Mouse (Mus musculus): ENCODE measurements around the gene Dcaf11. TPM values are rescaled to one million over a fixed set of nuclear protein-coding genes. Genes with fewer than 3 reads are reported as not detected.

Dcaf11 gene
- polyA plus RNA-seq (2014; fragmentation: Illumina TruSeq; extraction: RNeasy Lipid Tissue Mini Kit (QIAGEN cat#74804); ENCODE audit: low read depth, low replicate concordance), result 175 TPM

GRCm38 (mm10) chr14:55559799-55560201 is at the start of gene Dcaf11:
Gene Dcaf11 (plus strand): TSS chr14:55560006.

DNA sequence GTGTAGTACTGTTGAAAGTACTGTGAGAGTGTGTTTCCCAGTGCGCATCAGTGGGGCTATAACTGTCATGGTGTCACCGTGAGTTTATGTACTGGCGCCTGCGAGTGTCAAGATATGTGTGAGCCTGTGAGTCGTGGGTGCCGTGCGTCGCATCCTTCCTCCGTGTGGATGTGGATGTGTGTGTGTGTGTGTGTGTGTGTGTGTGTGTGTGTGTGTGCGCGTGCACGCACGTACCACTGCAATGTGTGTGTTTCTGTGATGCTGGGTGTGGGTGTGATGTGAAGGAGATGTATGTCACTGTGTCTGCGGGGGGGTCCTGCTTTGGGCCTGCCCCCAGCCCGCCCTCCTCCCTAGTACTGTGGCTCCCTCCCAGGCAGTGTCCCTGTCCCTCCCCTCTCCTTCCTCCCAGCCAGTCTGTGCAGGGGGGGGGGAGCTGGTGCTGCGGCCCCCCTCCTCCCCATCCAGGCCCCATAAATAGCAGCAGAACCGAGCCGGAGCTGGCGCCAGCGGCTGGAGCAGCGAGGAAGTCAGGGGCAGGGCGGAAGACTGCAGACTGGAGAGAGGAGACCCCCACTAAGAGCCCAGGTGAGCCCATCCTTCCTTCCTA is 49.6 kb upstream of the Dcaf11 start, which contains the start of gene Cpne6:
Cpne6 (plus strand) TSS at position 321 of the 607 bp plus-strand sequence.

DNA sequence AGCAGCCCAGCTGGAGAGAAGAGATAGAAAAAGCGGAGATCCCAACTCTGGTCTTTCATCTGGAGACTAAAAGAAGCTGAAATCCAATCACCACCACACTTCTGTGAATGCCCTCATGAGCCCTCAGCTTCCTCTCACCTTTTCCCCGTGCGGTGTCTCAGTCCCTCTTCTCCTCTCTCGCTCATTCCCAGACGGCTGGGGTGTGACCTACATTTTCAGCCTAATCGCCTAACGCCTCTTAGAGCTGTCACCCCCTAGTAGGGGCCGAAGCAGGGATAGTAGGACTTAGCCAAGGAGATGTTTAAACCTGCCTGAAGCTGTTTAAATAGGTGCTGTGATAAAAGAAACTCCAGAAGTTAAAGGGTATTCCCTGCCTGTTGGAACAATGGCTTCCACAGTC is 35.0 kb upstream of the Dcaf11 start, which contains the start of gene Nrl:
Nrl (minus strand) TSS at position 197 of the 400 bp plus-strand sequence.

DNA sequence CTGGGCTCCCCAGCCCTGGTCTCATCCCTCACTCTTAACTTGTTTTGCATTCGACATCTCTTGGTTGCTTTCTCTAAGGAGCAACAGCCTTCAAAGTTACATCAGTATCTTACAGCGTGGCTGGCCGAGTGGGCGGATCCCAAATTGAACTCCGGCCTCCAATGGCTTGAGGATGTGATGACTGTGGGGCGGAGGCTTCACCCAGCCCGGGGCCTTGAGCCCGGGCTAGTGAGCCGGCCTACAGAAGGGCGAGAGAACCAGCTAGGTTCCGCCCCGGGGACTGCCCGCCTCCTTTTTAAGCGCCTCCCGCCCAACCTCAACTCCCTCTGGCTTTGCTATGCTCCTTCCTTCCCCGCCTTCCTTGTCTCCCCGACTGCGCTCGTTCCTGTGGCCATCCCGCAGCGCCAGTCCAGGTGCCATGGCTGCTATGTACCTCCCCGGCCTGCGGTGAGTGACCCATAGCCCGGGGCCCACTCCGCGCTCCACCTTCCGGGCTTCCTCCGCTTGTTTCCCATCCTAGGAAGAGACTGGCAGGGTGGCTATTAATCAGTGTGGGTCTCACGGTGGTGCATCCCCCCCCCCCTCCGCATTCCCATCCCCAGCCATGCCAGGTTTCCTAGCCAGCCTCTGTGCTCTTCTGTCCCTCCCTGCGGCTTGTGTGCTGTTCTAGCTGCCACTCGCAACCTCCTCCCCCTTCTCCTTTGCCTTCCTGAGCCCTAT is 19.6 kb upstream of the Dcaf11 start, which contains the start of gene Pck2:
Pck2 (plus strand) TSS at position 200 of the 720 bp plus-strand sequence.

GRCm38 (mm10) chr14:55560202-55561073 is 632 bp downstream of the Dcaf11 start, which contains the start of gene A730061H03Rik:
Gene A730061H03Rik (minus strand): TSS chr14:55560406.

DNA sequence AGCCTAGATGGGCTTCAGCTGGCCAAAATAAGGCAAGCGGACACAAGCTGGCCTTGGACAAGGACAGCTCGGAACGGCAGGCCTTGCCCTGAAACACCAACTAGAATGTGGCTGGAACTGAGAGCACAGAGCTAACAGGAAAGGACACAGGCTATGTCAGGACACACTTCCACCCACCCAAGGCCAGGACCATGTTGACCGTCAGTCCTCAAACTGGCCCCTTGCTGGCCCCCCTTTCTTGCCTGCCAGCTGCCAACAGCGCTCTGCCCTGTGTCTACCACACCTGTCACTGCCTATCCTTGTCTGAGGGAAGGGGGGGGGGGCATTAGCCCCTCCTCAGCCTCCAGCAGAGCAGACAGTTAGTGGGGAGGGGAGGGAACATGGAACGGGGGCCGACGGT is 15.5 kb downstream of the Dcaf11 start, which contains the start of gene Fitm1:
Fitm1 (plus strand) TSS at position 316 of the 400 bp plus-strand sequence.

GRCm38 (mm10) chr14:55577871-55578667 is 18.3 kb downstream of the Dcaf11 start, which contains the start of gene Psme1:
Gene Psme1 (plus strand): TSS chr14:55578123.

GRCm38 (mm10) chr14:55584702-55585565 is 25.1 kb downstream of the Dcaf11 start, which contains the start of gene Emc9:
Gene Emc9 (minus strand): TSS chr14:55585302.

GRCm38 (mm10) chr14:55590748-55591330 is 31.0 kb downstream of the Dcaf11 start, which contains the start of gene Psme2:
Gene Psme2 (minus strand): TSS chr14:55591113.

GRCm38 (mm10) chr14:55591331-55591891 is 31.6 kb downstream of the Dcaf11 start, which contains the start of gene Rnf31:
Gene Rnf31 (plus strand): TSS chr14:55591708.

DNA sequence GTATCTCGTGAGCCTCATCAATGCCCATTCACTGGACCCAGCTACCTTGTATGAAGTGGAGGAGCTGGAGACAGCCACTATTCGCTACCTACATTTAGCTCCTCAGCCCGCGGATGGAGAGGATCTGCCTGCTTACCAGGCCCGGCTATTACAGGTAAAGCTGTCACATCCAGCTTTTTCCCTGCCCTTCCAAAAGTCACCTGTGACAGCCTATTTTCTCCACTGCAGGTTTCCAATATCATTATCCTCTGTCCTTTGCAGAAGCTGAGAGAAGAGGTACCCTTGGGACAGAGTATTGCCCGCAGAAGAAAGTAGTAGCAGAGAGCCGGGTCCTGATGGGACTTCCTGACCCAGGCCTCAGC is 43.4 kb downstream of the Dcaf11 start, which contains the start of gene Irf9:
Irf9 (plus strand) TSS at position 301 of the 362 bp plus-strand sequence.

GRCm38 (mm10) chr14:55617822-55618221 is 58.0 kb downstream of the Dcaf11 start, which contains the start of gene Rec8:
Gene Rec8 (plus strand): TSS chr14:55618037.

Other genes with a start within 250 kb of the Dcaf11 start
- 123 TPM for gene Dhrs4, start 81.2 kb upstream of the Dcaf11 start, polyA plus RNA-seq (2014; fragmentation: Illumina TruSeq; extraction: RNeasy Lipid Tissue Mini Kit (QIAGEN cat#74804); ENCODE audit: low read depth, low replicate concordance)
- 3.0 TPM for gene Carmil3, start 69.4 kb upstream of the Dcaf11 start, polyA plus RNA-seq (2014; fragmentation: Illumina TruSeq; extraction: RNeasy Lipid Tissue Mini Kit (QIAGEN cat#74804); ENCODE audit: low read depth, low replicate concordance)
- gene Cpne6, start 49.6 kb upstream of the Dcaf11 start, polyA plus RNA-seq (2014; fragmentation: Illumina TruSeq; extraction: RNeasy Lipid Tissue Mini Kit (QIAGEN cat#74804); ENCODE audit: low read depth, low replicate concordance), result not detected
- not detected for gene Nrl, start 35.0 kb upstream of the Dcaf11 start, polyA plus RNA-seq (2014; fragmentation: Illumina TruSeq; extraction: RNeasy Lipid Tissue Mini Kit (QIAGEN cat#74804); ENCODE audit: low read depth, low replicate concordance)
- 8.5 TPM for gene Pck2, start 19.7 kb upstream of the Dcaf11 start, polyA plus RNA-seq (2014; fragmentation: Illumina TruSeq; extraction: RNeasy Lipid Tissue Mini Kit (QIAGEN cat#74804); ENCODE audit: low read depth, low replicate concordance)
- gene A730061H03Rik, start 400 bp downstream of the Dcaf11 start, polyA plus RNA-seq (2014; fragmentation: Illumina TruSeq; extraction: RNeasy Lipid Tissue Mini Kit (QIAGEN cat#74804); ENCODE audit: low read depth, low replicate concordance), result not detected
- gene Fitm1, start 15.6 kb downstream of the Dcaf11 start, polyA plus RNA-seq (2014; fragmentation: Illumina TruSeq; extraction: RNeasy Lipid Tissue Mini Kit (QIAGEN cat#74804); ENCODE audit: low read depth, low replicate concordance), result 182 TPM
- 165 TPM for gene Psme1, start 18.1 kb downstream of the Dcaf11 start, polyA plus RNA-seq (2014; fragmentation: Illumina TruSeq; extraction: RNeasy Lipid Tissue Mini Kit (QIAGEN cat#74804); ENCODE audit: low read depth, low replicate concordance)
- 51.3 TPM for gene Emc9, start 25.3 kb downstream of the Dcaf11 start, polyA plus RNA-seq (2014; fragmentation: Illumina TruSeq; extraction: RNeasy Lipid Tissue Mini Kit (QIAGEN cat#74804); ENCODE audit: low read depth, low replicate concordance)
- gene Psme2, start 31.1 kb downstream of the Dcaf11 start, polyA plus RNA-seq (2014; fragmentation: Illumina TruSeq; extraction: RNeasy Lipid Tissue Mini Kit (QIAGEN cat#74804); ENCODE audit: low read depth, low replicate concordance), result 100 TPM
- gene Rnf31, start 31.7 kb downstream of the Dcaf11 start, polyA plus RNA-seq (2014; fragmentation: Illumina TruSeq; extraction: RNeasy Lipid Tissue Mini Kit (QIAGEN cat#74804); ENCODE audit: low read depth, low replicate concordance), result 19.4 TPM
- gene Irf9, start 43.6 kb downstream of the Dcaf11 start, polyA plus RNA-seq (2014; fragmentation: Illumina TruSeq; extraction: RNeasy Lipid Tissue Mini Kit (QIAGEN cat#74804); ENCODE audit: low read depth, low replicate concordance), result 17.2 TPM
- gene Rec8, start 58.0 kb downstream of the Dcaf11 start, polyA plus RNA-seq (2014; fragmentation: Illumina TruSeq; extraction: RNeasy Lipid Tissue Mini Kit (QIAGEN cat#74804); ENCODE audit: low read depth, low replicate concordance), result 0.26 TPM
- gene Ipo4, start 76.0 kb downstream of the Dcaf11 start, polyA plus RNA-seq (2014; fragmentation: Illumina TruSeq; extraction: RNeasy Lipid Tissue Mini Kit (QIAGEN cat#74804); ENCODE audit: low read depth, low replicate concordance), result 40.5 TPM
- gene Gm49378, start 77.9 kb downstream of the Dcaf11 start, polyA plus RNA-seq (2014; fragmentation: Illumina TruSeq; extraction: RNeasy Lipid Tissue Mini Kit (QIAGEN cat#74804); ENCODE audit: low read depth, low replicate concordance), result 2.1 TPM
- gene Tm9sf1, start 83.8 kb downstream of the Dcaf11 start, polyA plus RNA-seq (2014; fragmentation: Illumina TruSeq; extraction: RNeasy Lipid Tissue Mini Kit (QIAGEN cat#74804); ENCODE audit: low read depth, low replicate concordance), result 38.9 TPM
- gene Tssk4, start 90.2 kb downstream of the Dcaf11 start, polyA plus RNA-seq (2014; fragmentation: Illumina TruSeq; extraction: RNeasy Lipid Tissue Mini Kit (QIAGEN cat#74804); ENCODE audit: low read depth, low replicate concordance), result 0.45 TPM
- gene Mdp1, start 100.5 kb downstream of the Dcaf11 start, polyA plus RNA-seq (2014; fragmentation: Illumina TruSeq; extraction: RNeasy Lipid Tissue Mini Kit (QIAGEN cat#74804); ENCODE audit: low read depth, low replicate concordance), result 61.1 TPM
- 16.2 TPM for gene Gmpr2, start 111.9 kb downstream of the Dcaf11 start, polyA plus RNA-seq (2014; fragmentation: Illumina TruSeq; extraction: RNeasy Lipid Tissue Mini Kit (QIAGEN cat#74804); ENCODE audit: low read depth, low replicate concordance)
- gene Nedd8, start 112.1 kb downstream of the Dcaf11 start, polyA plus RNA-seq (2014; fragmentation: Illumina TruSeq; extraction: RNeasy Lipid Tissue Mini Kit (QIAGEN cat#74804); ENCODE audit: low read depth, low replicate concordance), result 153 TPM
- gene Tinf2, start 121.8 kb downstream of the Dcaf11 start, polyA plus RNA-seq (2014; fragmentation: Illumina TruSeq; extraction: RNeasy Lipid Tissue Mini Kit (QIAGEN cat#74804); ENCODE audit: low read depth, low replicate concordance), result 12.6 TPM
- 0.21 TPM for gene Tgm1, start 153.9 kb downstream of the Dcaf11 start, polyA plus RNA-seq (2014; fragmentation: Illumina TruSeq; extraction: RNeasy Lipid Tissue Mini Kit (QIAGEN cat#74804); ENCODE audit: low read depth, low replicate concordance)
- 15.7 TPM for gene Rabggta, start 162.3 kb downstream of the Dcaf11 start, polyA plus RNA-seq (2014; fragmentation: Illumina TruSeq; extraction: RNeasy Lipid Tissue Mini Kit (QIAGEN cat#74804); ENCODE audit: low read depth, low replicate concordance)
- gene Dhrs1, start 185.7 kb downstream of the Dcaf11 start, polyA plus RNA-seq (2014; fragmentation: Illumina TruSeq; extraction: RNeasy Lipid Tissue Mini Kit (QIAGEN cat#74804); ENCODE audit: low read depth, low replicate concordance), result 55.4 TPM
- 10.6 TPM for gene Nop9, start 185.7 kb downstream of the Dcaf11 start, polyA plus RNA-seq (2014; fragmentation: Illumina TruSeq; extraction: RNeasy Lipid Tissue Mini Kit (QIAGEN cat#74804); ENCODE audit: low read depth, low replicate concordance)
- 6.6 TPM for gene Cideb, start 198.5 kb downstream of the Dcaf11 start, polyA plus RNA-seq (2014; fragmentation: Illumina TruSeq; extraction: RNeasy Lipid Tissue Mini Kit (QIAGEN cat#74804); ENCODE audit: low read depth, low replicate concordance)
- not detected for gene Ltb4r2, start 201.4 kb downstream of the Dcaf11 start, polyA plus RNA-seq (2014; fragmentation: Illumina TruSeq; extraction: RNeasy Lipid Tissue Mini Kit (QIAGEN cat#74804); ENCODE audit: low read depth, low replicate concordance)
- 0.45 TPM for gene Ltb4r1, start 206.0 kb downstream of the Dcaf11 start, polyA plus RNA-seq (2014; fragmentation: Illumina TruSeq; extraction: RNeasy Lipid Tissue Mini Kit (QIAGEN cat#74804); ENCODE audit: low read depth, low replicate concordance)
- 21.5 TPM for gene Adcy4, start 224.1 kb downstream of the Dcaf11 start, polyA plus RNA-seq (2014; fragmentation: Illumina TruSeq; extraction: RNeasy Lipid Tissue Mini Kit (QIAGEN cat#74804); ENCODE audit: low read depth, low replicate concordance)
- 3.1 TPM for gene Ripk3, start 228.9 kb downstream of the Dcaf11 start, polyA plus RNA-seq (2014; fragmentation: Illumina TruSeq; extraction: RNeasy Lipid Tissue Mini Kit (QIAGEN cat#74804); ENCODE audit: low read depth, low replicate concordance)